Mouse (Mus musculus) bone marrow macrophage, adult 2 months (primary cell): Measurements from ENCODE around the gene Pde4d.

Experiments
- CTCF ChIP-seq: IDR thresholded peaks from 2 replicates; pipeline ENCODE4 v1.5.1; 2012; ENCODE audit warnings: low read depth, mild to moderate bottlenecking, low read length, moderate library complexity
- POLR2A ChIP-seq: IDR thresholded peaks from 2 replicates; pipeline ENCODE4 v1.6.1; 2012; ENCODE audit warnings: mild to moderate bottlenecking, low read depth, low read length, borderline replicate concordance

- TF ChIP-seq CTCF (no peak), POLR2A (no peak)
Observed at GRCm38 (mm10) chr13:108622681-108623080, 172.9 kb downstream of the Pde4d start.
